Mouse (Mus musculus) small intestine, adult 2 months (tissue): ENCODE measurements around the gene Hes3. TPM values are rescaled to one million over a fixed set of nuclear protein-coding genes. Genes with fewer than 3 reads are reported as not detected.

Experiments used
- H3K27ac ChIP-seq: fragments of 200-500 bp; 2 replicates; pipeline ENCODE4 v1.5.1; 2012; ENCODE audit warnings: low read depth, low read length, control low read depth, inconsistent platforms; ENCODE audit not compliant: insufficient read depth
- H3K27me3 ChIP-seq: fragments of 200-500 bp; 2 replicates; pipeline ENCODE4 v1.6.1; 2012; ENCODE audit warnings: mild to moderate bottlenecking, moderate library complexity, low read length, inconsistent platforms; ENCODE audit not compliant: control insufficient read depth, insufficient read depth
- H3K36me3 ChIP-seq: fragments of 200-500 bp; 2 replicates; pipeline ENCODE4 v1.6.1; 2012; ENCODE audit warnings: mild to moderate bottlenecking, low read length, control low read depth, inconsistent platforms; ENCODE audit not compliant: control insufficient read depth, insufficient read depth
- H3K4me1 ChIP-seq: fragments of 200-500 bp; 2 replicates; pipeline ENCODE4 v1.6.1; 2012; ENCODE audit warnings: low read length, inconsistent platforms, mixed read lengths; ENCODE audit not compliant: control insufficient read depth, insufficient read depth, insufficient read length
- H3K4me3 ChIP-seq: fragments of 200-500 bp; 2 replicates; pipeline ENCODE4 v1.5.1; 2012; ENCODE audit warnings: low read depth, mild to moderate bottlenecking, control low read depth, inconsistent platforms, low read length, moderate library complexity
- CTCF ChIP-seq: fragments of 200-500 bp; IDR thresholded peaks from 2 replicates; pipeline ENCODE4 v1.5.1; 2012; ENCODE audit warnings: low read depth, mild to moderate bottlenecking, control low read depth, inconsistent platforms, low read length, moderate library complexity, mixed read lengths; ENCODE audit not compliant: insufficient replicate concordance, insufficient read length; ENCODE audit errors: extremely low read depth
- POLR2A ChIP-seq: fragments of 200-500 bp; IDR thresholded peaks from 2 replicates; pipeline ENCODE4 v1.6.1; 2012; ENCODE audit warnings: low read depth, mild to moderate bottlenecking, control low read depth, inconsistent platforms, low read length, moderate library complexity
- WGBS: fragments of 180-500 bp; shearing (Covaris S2); methylation state at CpG from one replicate; pipeline ENCODE4 v1.1.7; 2018; 5-methylcytosine and 5-hydroxymethylcytosine counted together
- polyA plus RNA-seq: library from polyadenylated mRNA; depleted of rRNA; stranded (reverse); fragments of >200 nt; gene quantifications from 2 replicates; pipeline ENCODE4 v1.2.3, GENCODE M21; 2012

Gene Hes3
- polyA plus RNA-seq, 1 experiment, result not detected

- H3K27me3 ChIP-seq, result no peaks in the 10 kb centered on the region
- WGBS, result 64% methylated on average over 6 of the region's 6 CpGs
- no peak overlapping the region for H3K27ac ChIP-seq
- peaks cover 5% of the 10 kb centered on the region; the same call in 1 of the 2 replicates for H3K4me1 ChIP-seq
- TF ChIP-seq CTCF (peak; percentile 43; the same call in 1 of the 2 replicates), POLR2A (no peak)
- H3K36me3 ChIP-seq, result peaks cover 45% of the 10 kb centered on the region
- no peak overlapping the region for H3K4me3 ChIP-seq
Observed at GRCm38 (mm10) chr4:152328691-152329090, 37.2 kb upstream of the Hes3 start.

GRCm38 (mm10) chr4:152326543-152326942, 35.1 kb upstream of the Hes3 start:
- H3K27me3 ChIP-seq, result no peaks in the 10 kb centered on the region
- H3K27ac ChIP-seq, result no peak overlapping the region
- 2% methylated on average over 11 of the region's 11 CpGs for WGBS
- peaks cover 30% of the 10 kb centered on the region for H3K36me3 ChIP-seq
- peak overlapping the region; percentile 84 for H3K4me3 ChIP-seq
- no peak for TF ChIP-seq CTCF
- TF ChIP-seq POLR2A, result no peak
- H3K4me1 ChIP-seq, result peaks cover 5% of the 10 kb centered on the region; the same call in 1 of the 2 replicates

GRCm38 (mm10) chr4:152325574-152326411, 34.3 kb upstream of the Hes3 start, which contains the start of gene Rpl22:
Gene Rpl22, plus strand, starts transcription at chr4:152325742.
- H3K36me3 ChIP-seq, result peaks cover 22% of the 10 kb centered on the region
- peak within 1 kb of the TSS; percentile 84 for H3K4me3 ChIP-seq
- H3K27me3 ChIP-seq, result no peaks in the 10 kb centered on the region
- H3K4me1 ChIP-seq, result peaks cover 5% of the 10 kb centered on the region; the same call in 1 of the 2 replicates
- WGBS, result under 1% methylated on average over 70 of the region's 70 CpGs
- peak; percentile 34; the same call in 1 of the 2 replicates for TF ChIP-seq CTCF
- 0 out of 2 replicates have a peak, but pooled peaks have one; percentile 40 for TF ChIP-seq POLR2A
- no peak within 1 kb of the TSS for H3K27ac ChIP-seq

GRCm38 (mm10) chr4:152324641-152325562, 33.4 kb upstream of the Hes3 start:
- H3K27me3 ChIP-seq, result no peaks in the 10 kb centered on the region
- no peak overlapping the region for H3K27ac ChIP-seq
- peak overlapping the region; percentile 56 for H3K4me3 ChIP-seq
- 46% methylated on average over 16 of the region's 16 CpGs for WGBS
- peaks cover 5% of the 10 kb centered on the region; the same call in 1 of the 2 replicates for H3K4me1 ChIP-seq
- TF ChIP-seq CTCF (no peak), POLR2A (no peak)
- H3K36me3 ChIP-seq, result peaks cover 16% of the 10 kb centered on the region

- 51% methylated on average over 5 of the region's 5 CpGs for WGBS
- Histone ChIP-seq H3K4me3 (no peak overlapping the region), H3K27me3 (peaks cover 5% of the 10 kb centered on the region; the same call in 1 of the 2 replicates), H3K27ac (no peak overlapping the region), H3K4me1 (peaks cover 5% of the 10 kb centered on the region; the same call in 1 of the 2 replicates), H3K36me3 (no peaks in the 10 kb centered on the region)
- TF ChIP-seq CTCF (no peak), POLR2A (no peak)
Observed at GRCm38 (mm10) chr4:152321464-152321863, 30.0 kb upstream of the Hes3 start.

- Histone ChIP-seq H3K36me3 (no peaks in the 10 kb centered on the region), H3K4me1 (0 out of 2 replicates have a peak, but pooled peaks cover 2% of the 10 kb centered on the region), H3K4me3 (peak within 1 kb of the TSS; percentile 43), H3K27me3 (peaks cover 30% of the 10 kb centered on the region), H3K27ac (no peak within 1 kb of the TSS)
- 7% methylated on average over 26 of the region's 26 CpGs for WGBS
- TF ChIP-seq POLR2A, result no peak
- TF ChIP-seq CTCF, result peak; percentile 55; the same call in 1 of the 2 replicates
Observed at GRCm38 (mm10) chr4:152318517-152319234, 27.2 kb upstream of the Hes3 start, which contains the start of gene Rnf207. Gene Rnf207, minus strand, starts transcription at chr4:152318993.
